Mouse (Mus musculus): ENCODE measurements around the gene Arsg.

Arsg gene

DNA sequence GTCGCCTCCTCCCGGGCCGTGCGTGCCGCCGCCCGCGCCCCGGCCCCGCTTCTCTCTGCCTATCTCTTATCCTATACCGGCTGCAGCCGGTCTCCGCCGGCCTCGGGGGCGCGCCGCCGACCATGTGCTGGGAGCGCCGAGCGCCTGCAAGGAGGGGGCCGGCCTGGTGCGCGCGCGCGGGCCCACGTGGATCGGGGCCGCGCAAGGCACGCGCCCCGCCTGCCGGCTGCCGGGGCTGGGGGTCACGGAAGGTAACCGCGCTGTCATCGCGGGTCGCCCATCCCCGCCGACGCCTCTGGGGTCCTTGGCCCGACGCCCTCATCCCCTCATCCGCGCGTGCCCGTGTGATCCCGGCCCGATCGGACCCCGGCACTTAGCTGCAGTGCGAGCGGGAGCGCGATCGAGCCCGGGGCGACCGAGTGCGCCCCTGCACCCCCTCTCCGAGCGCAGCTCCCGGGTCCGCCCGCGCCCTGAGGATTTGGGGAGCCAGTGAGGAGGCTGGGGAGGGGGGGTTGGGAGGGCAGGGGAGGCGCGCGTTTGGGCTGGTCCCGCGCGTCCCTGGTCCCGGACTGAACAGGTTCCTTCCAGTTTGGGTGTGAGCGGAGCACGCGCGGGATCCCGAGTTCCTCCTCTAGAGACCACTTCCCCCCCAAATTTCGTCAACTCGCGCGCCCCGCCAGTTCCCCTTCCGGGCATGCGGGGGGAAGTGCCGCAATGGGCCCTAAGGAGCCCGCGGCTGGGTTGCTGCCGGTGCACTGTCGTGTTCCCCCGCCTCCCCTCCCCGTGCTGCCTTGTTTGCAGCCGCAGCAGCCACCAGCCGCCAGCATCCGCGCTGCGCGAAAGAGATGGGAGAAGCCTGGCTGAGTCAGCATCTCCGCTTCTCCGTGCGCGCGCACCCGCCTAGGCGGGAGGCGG, at the start of gene Arsg, which contains the start of gene Slc16a6:
Gene Arsg, plus strand, starts transcription at position 204 of the 915 bp plus-strand sequence.
Gene Slc16a6, minus strand, starts transcription at position 428 of the 915 bp plus-strand sequence.
- no peak for DNase-seq (ENCODE audit: extremely low read depth, insufficient read length, low spot score)

DNA sequence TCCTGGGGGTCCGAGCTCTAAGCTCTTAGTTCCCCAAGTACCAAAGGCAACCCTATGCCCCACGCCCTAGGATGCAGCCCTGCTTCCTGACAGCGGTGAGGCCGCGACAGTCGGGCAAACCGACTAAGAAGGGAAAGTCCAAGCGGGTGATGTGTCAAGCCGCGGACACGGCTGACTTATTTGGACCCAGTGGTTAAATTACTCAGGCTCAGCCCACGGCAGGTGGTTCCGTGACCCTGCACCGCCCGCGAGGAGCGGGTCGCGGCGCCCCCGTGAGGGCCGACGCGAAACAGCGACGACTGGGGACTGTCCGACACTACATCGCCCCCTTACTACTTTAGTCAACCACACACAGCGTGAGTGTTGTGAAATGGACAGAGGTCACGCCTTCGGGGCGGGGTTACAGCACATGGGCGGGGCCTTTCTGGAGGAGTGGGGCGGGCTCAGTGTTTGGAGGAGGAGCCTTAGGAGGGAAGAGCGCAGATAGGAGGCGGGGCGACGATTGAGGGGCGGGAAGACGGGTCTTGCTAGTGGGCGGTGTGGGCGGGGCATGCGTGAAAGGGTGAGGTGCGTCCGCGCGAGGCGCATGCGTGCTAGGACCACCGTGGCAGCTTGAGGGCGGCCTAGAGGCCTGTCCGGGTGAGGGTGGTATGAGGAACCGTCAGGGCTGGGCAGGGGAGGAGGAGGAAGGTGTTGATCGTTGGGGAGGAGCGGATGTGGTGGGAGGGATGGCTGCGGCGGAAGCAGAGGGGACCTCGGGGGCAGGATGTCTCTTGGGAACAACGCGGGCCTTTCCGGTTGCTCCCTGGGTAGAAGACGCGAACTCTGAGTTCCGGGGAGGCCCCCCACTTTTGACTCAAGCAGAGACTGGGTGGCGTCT, 47.5 kb upstream of the Arsg start, which contains the start of gene Amz2:
Gene Amz2, plus strand, starts transcription at position 555 of the 880 bp plus-strand sequence.
- peak; percentile 100 for DNase-seq (ENCODE audit: extremely low read depth, insufficient read length, low spot score)

DNA sequence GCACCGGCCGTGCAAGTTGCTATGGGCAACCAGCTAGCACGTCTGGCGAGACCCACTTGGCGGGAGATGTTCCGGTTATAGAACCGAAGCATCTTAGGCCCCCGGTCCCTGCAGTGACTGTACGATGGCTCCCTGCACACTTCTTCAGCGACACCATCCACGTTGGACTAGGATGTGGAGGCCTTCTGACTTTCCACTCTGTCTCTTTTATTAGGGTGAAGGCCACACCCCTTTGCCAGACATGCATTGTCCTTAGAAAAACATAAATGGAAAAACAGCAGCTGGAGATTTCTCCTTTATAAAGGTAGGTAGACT, 46.9 kb upstream of the Arsg start:
- DNase-seq (ENCODE audit: extremely low read depth, insufficient read length, low spot score): no peak

DNA sequence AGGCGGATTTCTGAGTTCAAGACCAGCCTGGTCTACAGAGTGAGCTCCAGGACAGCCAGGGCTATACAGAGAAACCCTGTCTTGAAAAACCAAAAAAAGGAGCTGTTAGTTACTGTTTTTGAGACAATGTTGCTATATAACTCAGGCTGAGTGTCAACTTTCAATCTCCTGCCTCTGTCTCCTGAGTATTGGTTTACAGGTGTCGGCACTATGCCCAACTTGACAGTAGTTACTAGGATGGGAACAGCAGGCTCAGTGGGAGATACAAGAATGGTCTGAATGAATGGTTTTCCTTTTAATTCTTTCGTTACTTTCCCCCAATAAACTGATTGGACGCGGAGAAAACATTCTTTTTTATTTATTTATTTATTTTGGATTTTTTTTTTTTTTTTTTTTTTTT, 45.8 kb upstream of the Arsg start:
- no peak for DNase-seq (ENCODE audit: extremely low read depth, insufficient read length, low spot score)

DNA sequence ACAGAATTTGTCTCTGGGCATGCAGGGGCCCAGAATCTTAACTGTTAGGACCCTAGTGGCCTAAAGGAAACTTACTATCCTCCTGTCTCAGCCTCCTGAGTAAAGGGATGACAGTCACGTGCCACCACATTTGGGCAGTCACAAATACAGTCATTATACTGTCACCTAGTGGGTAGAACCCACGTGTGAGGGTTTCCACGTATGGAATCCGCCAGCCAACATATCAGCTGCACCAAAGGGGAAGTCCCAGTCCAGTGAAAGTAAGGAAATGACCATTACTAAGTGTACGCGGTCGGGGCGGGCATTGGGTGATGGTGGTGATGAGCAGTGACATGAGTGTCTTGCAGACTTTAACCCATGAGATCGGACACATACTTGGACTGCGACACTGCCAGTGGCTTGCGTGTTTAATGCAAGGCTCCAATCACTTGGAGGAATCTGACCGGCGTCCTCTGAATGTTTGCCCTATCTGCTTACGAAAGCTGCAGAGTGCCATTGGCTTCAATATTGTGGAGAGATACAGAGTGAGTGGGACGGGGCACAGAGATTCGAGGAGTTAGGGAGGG, 38.9 kb upstream of the Arsg start:
- DNase-seq (ENCODE audit: extremely low read depth, insufficient read length, low spot score): no peak

DNA sequence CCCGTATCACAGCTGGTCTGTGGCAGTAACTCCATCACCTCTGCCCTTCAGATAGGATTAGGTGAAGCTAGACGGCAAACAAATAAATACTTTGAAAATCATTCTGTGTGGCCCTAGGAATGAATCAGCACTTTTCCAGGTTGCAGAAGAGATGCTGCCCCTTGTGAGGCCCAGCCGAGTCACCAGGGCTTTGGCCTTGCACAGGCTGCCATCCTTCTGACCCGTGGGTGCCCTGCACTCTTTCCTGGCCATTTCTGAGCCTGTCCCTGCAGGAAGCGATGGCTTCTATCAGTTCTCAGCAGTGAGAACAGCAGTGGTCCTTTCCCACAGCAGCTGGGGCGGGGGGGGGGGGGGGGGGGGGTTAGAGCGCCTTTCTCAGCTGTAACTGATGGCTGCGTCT, 36.3 kb upstream of the Arsg start:
- DNase-seq (ENCODE audit: extremely low read depth, insufficient read length, low spot score): no peak

DNA sequence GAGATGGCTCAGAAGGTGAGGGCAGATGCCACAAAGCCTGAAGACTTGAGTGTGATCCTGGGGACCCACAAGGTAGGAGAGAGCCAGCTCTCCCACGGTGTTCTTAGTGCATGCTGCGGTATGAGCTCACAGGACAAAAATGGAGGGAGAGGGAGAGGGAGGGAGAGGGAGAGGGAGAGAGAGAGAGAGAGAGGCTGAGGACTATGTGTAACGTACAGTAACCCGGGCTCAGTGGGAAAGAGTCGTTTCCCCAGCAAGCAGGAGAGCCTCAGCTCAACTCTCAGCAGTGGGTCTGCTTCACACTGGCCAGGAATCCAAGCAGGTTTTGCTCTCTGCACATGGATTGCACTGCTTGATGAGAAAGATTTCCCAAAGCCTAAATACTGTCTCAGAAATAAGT, 34.0 kb upstream of the Arsg start:
- no peak for DNase-seq (ENCODE audit: extremely low read depth, insufficient read length, low spot score)

DNA sequence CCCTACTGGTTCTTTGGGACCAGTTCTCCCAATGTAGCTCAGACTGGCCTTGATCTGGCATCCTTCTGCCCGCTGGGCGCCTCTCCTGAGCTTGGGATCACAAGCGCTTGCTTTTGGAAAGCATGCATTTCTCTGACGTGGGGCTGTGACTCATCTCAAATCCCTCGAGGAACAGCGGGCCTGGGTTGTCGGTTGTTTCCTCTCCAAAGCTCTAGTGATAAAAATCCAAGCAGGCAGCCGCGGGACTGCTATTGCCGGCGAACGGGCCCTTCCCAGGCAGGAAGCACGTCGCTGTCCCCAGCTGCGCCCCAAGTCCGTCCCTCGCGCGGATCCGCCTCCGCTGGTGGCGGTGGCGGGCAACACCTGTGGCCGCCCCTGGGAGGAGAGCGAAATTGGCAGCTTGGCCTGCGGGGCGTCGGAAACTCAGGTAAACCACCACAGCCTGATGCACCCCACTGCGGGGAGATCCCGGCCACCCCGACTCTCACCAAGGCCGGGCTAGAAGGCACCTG, 33.3 kb upstream of the Arsg start:
- peak; percentile 86 for DNase-seq (ENCODE audit: extremely low read depth, insufficient read length, low spot score)

DNA sequence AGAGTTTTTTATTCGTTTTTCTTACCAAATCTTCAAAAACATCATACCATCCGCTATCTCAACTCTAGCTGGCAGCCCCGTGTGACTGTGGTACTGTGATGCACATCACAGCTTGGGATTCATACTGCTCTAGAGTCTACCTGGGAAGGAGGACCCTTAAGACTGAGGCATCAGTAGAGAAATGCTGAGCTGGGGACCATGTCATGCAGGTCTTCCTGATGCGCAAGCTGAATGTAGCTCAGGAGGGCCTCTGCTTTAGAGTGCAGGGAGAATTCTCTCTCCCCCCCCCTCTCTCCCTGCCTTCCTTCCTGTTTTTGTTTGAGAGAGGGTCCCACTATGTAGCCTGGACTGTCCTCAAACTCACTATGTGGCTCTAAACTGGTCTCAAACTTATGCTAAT, 32.5 kb upstream of the Arsg start:
- DNase-seq (ENCODE audit: extremely low read depth, insufficient read length, low spot score): no peak

DNA sequence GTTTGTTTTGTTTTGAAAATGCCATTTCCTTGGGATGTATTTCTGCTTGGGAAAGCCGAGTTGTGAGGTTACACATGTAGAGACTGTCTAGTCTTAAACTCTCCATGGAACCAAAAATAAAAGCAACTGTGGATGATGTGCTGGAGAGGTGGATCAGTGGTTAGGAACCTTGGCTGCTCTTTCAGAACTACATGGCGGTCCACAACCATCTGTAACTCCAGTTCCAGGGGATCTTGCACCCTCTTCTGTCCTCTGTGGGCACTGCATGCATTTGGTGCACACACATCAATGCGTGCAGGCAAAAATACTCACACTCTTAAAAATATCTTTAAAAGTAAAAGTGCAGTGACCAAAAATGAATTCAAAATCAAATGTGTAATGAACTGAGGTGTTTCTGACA, 32.1 kb upstream of the Arsg start:
- DNase-seq (ENCODE audit: extremely low read depth, insufficient read length, low spot score): no peak

DNA sequence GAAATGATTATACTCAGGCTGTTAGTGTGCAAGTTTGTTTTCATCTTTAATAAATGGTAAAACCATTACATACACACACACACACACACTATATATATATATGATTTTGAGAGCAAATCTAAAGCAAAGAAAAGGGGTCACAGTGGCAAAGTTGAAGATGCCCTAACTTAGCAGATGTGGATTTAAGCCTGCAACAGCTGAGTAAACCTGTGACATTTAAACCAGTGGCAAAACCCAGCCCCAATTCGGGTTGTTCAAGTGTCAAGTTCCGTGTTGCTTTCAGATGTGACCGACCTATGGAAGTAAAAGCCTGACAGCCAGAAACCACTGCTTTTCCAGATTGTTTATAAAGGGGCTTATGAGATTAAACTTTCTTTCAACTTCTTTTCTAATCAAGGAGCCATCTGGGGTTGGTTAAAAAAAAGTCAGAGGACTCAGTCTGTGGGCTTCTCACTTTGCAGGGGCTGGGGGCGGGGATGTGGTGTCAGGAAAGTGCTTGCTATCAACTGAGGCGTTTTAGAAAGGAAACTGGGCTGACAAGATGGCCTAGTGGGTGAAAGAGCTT, 30.9 kb upstream of the Arsg start:
- no peak for DNase-seq (ENCODE audit: extremely low read depth, insufficient read length, low spot score)

DNA sequence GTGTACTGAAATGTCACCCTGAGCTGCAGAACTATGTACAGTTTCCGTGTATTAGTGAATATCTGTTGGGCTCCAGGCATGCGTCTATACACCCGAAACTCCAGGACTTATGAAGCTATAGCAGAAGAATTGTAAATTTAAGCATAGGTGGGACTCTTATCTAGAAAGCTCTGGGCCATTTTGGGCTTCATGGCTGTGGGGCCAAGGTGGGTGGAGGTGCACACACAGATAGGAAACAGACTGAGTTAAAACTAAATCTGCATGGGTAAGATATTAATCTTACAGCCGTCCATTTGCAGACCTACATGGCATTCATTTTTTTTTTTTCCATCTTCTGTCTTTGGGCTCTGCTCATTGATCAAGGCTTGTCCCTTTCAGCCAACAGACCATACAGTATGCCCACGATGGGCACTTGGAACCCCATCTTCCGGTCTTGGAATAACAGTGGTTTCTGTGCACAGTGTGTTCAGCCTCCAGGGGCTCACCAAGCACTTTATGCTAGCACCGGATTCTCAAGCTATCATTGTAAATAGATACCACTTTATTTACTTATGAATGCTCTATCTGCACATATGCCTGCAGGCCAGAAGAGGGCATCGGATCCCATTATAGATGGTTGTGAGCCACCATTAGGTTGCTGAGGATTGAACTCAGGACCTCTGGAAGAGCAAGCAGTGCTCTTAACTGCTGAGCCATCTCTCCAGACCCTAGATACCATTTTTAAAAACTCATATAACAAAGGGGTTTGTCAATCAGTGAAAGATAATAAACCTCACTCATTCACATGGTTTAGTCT, 29.5 kb upstream of the Arsg start:
- DNase-seq (ENCODE audit: extremely low read depth, insufficient read length, low spot score): no peak

DNA sequence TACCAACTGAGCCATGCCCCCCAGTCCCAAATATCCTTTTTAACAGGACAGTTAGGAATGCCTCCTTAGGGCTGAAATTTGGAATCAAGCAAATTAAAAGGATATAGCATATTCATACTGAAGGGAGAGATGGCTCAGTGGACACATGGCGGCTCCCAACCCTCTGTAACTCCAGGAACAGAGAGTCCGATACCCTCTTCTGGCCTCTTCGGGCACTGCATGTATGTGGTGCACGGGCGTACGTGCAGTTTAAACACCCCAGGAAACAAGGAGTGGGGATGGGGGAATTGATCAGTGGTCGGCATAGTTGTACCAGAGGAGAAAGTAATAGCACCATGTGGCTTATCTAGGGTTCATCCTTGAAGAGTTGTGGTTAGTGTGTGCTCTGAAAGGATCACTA, 28.6 kb upstream of the Arsg start:
- no peak for DNase-seq (ENCODE audit: extremely low read depth, insufficient read length, low spot score)

DNA sequence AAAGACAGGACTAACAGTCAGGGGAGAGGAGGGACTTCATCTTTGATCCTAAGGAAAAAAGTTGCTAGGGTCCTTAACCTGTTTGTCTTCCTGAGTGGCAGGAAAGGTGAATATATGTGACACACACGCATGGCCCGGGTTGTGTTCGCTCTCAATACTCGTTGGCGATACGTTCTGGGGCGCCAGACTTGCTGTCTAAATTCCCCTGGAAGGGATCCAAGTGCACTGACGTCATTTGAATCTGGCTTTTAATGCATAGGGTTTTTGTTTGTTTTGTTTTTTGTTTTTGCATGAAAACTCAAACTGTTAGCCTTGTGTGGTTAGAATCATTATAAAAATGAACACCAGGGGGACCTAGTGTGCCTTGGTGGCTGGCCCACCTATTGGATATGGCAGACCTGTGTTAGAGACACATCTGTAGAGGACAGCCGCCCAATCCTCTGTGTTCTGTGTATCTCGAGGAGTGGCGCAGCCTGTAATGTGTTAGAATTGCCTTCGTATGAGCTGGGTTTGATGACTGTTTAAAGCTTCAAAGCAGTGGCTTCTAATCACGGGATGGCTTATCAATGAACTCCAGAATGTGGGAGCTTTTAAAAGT, 27.6 kb upstream of the Arsg start:
- DNase-seq (ENCODE audit: extremely low read depth, insufficient read length, low spot score): no peak

DNA sequence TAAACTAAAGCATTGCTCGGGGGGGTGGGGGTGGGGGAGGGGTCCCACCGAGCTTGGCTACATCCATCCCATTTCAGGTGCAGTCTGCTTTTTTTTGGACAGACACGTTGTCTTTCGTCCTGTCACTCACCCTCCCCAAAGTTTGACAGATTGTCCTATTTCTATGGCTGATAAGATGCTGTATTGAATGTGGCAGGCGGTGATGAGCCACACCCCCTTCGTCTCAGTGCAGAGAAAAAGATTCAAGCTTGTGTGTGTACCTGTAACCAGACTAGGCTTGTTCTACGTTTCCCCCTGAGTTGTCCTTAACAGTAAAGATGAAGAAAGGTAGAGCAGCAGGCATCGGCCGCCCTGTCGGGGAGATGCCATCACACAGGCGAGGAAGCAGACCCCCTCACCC, 22.0 kb upstream of the Arsg start:
- DNase-seq (ENCODE audit: extremely low read depth, insufficient read length, low spot score): no peak

DNA sequence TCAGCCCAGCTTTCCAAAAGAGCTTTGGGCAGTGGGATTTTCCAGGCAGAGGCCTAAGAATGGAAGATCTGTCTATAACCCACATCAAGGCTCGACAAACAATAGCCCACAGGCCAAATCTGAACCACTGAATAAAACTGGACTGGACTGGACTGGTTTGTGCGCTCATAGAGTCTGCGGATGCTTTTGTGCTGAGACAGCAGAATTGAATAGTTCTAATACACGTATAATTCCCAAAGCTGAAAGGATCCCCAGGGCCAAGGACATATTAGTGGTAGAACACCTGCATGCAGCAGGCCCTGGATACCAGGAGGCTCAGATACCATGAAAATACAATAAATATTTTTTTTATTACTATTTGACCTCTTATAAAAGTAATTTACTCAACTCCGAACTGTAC, 16.9 kb upstream of the Arsg start:
- no peak for DNase-seq (ENCODE audit: extremely low read depth, insufficient read length, low spot score)

DNA sequence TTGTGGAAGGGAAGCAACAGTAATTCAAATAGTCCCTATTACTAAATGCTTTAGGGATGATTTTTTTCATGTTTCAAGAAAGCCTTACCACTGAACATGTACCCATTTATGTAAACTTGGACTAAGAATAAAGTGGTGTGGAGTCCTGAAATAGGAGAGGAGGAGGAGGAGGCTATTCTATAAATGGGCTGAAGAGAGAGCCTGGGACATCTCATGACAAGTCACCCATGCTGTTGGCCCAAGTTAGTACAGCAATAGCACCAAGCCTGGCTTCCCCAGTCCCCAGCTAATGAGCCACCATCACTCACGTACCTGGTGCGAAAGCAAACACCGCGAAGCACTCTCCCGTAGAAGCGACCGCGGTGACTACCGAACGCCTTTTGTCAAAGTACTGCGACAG, 15.0 kb upstream of the Arsg start:
- no peak for DNase-seq (ENCODE audit: extremely low read depth, insufficient read length, low spot score)

DNA sequence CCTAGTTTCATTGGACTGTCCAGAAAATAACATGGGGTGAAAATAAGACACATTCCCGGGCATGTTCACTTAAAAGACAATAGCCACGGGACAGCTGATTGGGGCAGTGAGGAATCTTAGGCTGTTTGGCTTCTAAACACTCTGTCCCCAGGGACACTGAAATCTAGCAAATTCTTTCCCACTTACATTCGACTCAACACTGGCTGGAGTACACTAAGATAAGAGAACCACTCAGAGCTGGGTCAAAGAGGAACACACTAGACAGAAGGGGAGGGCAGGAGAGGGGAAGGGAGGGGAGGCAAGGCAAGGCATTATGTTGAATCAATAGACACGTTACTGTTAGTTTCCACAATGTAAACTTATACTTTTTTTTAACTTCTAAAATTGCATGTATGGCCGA, 12.6 kb upstream of the Arsg start:
- no peak for DNase-seq (ENCODE audit: extremely low read depth, insufficient read length, low spot score)

DNA sequence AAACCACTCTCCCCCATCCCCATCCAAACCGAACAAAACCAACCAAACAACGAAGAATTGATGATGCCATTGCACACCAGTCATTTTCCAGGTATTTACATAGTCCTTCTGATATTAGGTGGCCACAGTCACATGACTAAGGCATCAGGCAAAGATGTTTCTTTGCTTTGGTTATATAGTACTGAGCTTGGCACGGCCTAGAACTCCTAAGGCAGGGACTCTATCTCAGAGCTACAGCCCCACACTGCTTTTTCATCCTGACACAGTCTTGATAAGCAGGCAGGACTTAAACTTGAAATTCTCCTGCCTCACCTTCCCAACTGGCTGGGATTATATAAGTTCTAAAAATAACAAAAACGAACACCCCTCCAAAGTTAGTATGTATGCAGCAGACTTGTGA, 8.1 kb upstream of the Arsg start:
- DNase-seq (ENCODE audit: extremely low read depth, insufficient read length, low spot score): no peak

DNA sequence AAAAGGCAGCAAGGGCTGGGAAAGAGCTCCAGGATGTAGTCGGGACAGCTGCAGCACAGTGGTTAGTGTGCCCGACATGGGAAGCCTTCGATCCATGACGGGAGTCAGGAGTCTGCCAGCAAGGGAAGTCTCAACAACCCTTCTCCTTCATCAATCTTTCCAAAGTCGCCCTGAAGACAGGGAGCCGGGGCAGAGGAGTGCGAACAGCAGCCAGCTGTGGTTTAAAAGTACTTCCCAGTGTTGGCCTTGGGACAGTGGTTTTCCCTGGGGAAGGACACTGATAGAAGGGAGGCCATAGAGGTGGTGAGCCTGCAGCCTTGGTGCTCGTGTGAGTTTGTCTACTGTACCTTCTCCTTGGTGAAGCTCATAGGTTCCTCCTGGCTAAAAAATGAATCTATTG, 6.2 kb upstream of the Arsg start:
- no peak for DNase-seq (ENCODE audit: extremely low read depth, insufficient read length, low spot score)
